Mouse (Mus musculus) liver, embryonic 13.5 days (tissue): Measurements from ENCODE around the gene Uvrag. TPM values are rescaled to one million over a fixed set of nuclear protein-coding genes. Genes with fewer than 3 reads are reported as not detected.

Experiments
- ATAC-seq: fragments of 200-750 bp; cut with Nextera tagmentation; 2 replicates; pipeline ENCODE4 v1.8.0; 2017; ENCODE audit warnings: low read depth, mild to moderate bottlenecking, moderate number of reproducible peaks, moderate library complexity
- DNase-seq: peaks from one replicate; pipeline ENCODE4 v3.0.0; 2022
- H3K27ac ChIP-seq: fragments of 300-500 bp; sonication (generic); 2 replicates; pipeline ENCODE4 v1.5.1; 2015; ENCODE audit warnings: moderate library complexity, mild to moderate bottlenecking, inconsistent platforms
- H3K27me3 ChIP-seq: fragments of 300-500 bp; sonication (generic); 2 replicates; pipeline ENCODE4 v1.6.1; 2015; ENCODE audit warnings: mild to moderate bottlenecking, inconsistent platforms
- H3K36me3 ChIP-seq: fragments of 300-500 bp; sonication (generic); 2 replicates; pipeline ENCODE4 v1.6.1; 2015; ENCODE audit warnings: mild to moderate bottlenecking, inconsistent platforms
- H3K4me1 ChIP-seq: fragments of 300-500 bp; sonication (generic); replicated peaks from 2 replicates; pipeline ENCODE4 v1.6.1; 2015; ENCODE audit warnings: inconsistent platforms
- H3K4me2 ChIP-seq: fragments of 300-500 bp; sonication (generic); 2 replicates; pipeline ENCODE4 v1.6.1; 2015; ENCODE audit warnings: inconsistent platforms, mild to moderate bottlenecking, moderate library complexity
- H3K4me3 ChIP-seq: fragments of 300-500 bp; sonication (generic); replicated peaks from 2 replicates; pipeline ENCODE4 v1.5.1; 2015; ENCODE audit warnings: mild to moderate bottlenecking, inconsistent platforms
- H3K9ac ChIP-seq: fragments of 300-500 bp; sonication (generic); 2 replicates; pipeline ENCODE4 v1.6.1; 2015; ENCODE audit warnings: mild to moderate bottlenecking, inconsistent platforms
- H3K9me3 ChIP-seq: fragments of 300-500 bp; sonication (generic); replicated peaks from 2 replicates; pipeline ENCODE4 v1.6.1; 2016; ENCODE audit warnings: inconsistent platforms
- WGBS: fragments of 180-500 bp; shearing (Covaris S2); methylation state at CpG from one replicate; pipeline ENCODE4 v1.1.7; 2015; ENCODE audit not compliant: insufficient replicate concordance; 5-methylcytosine and 5-hydroxymethylcytosine counted together
- polyA plus RNA-seq: library from polyadenylated mRNA; unstranded; fragments of >200 nt; fragmentation: Nextera tagmentation; extraction: Ambion mirVana; gene quantifications from 2 replicates; pipeline ENCODE4 v1.2.1, GENCODE M21; 2015

Uvrag gene
- polyA plus RNA-seq, 1 experiment from 2014 or later = 8.9 TPM

GRCm38 (mm10) chr7:99036284-99036683 is 104.7 kb downstream of the Uvrag start:
- DNase-seq (no peak), ATAC-seq (no peak)
- no peaks in the 10 kb centered on the region for H3K4me1 ChIP-seq
- H3K4me3 ChIP-seq = no peak overlapping the region
- H3K9ac ChIP-seq = no peak overlapping the region
- no peak overlapping the region for H3K4me2 ChIP-seq
- peaks cover 7% of the 10 kb centered on the region for H3K36me3 ChIP-seq
- 79% methylated on average over 8 of the region's 8 CpGs for WGBS
- H3K27me3 ChIP-seq = no peaks in the 10 kb centered on the region
- H3K9me3 ChIP-seq = no peaks in the 10 kb centered on the region
- no peak overlapping the region for H3K27ac ChIP-seq

DNA sequence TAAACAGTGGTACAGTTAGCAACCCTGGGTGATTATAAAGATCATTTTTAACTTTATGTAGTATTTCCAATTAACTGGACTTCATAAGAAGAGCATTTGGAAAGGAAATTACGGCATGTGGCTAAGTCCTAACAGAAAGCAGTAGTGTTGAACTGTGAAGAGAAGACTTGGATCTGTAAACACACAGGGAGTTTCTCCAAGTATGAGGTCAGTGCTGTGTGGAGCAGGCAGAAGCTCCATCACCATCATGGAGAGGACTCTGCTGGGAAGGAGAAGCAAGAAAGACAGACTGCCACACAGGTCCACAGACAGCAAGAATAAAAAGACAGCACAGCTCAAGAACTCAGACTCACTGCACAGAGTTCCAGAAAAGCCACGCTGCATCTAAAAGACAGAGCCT is 106.0 kb downstream of the Uvrag start:
- Histone ChIP-seq H3K27me3 (no peaks in the 10 kb centered on the region), H3K4me2 (no peak overlapping the region), H3K9me3 (no peaks in the 10 kb centered on the region), H3K4me1 (no peaks in the 10 kb centered on the region), H3K9ac (no peak overlapping the region), H3K27ac (no peak overlapping the region), H3K4me3 (no peak overlapping the region), H3K36me3 (peaks cover 7% of the 10 kb centered on the region)
- 79% methylated on average over 2 of the region's 2 CpGs for WGBS
- DNase-seq (no peak), ATAC-seq (no peak)

GRCm38 (mm10) chr7:99033838-99034237 is 107.1 kb downstream of the Uvrag start:
- Histone ChIP-seq H3K4me2 (no peak overlapping the region), H3K9ac (no peak overlapping the region), H3K36me3 (peaks cover 7% of the 10 kb centered on the region), H3K27me3 (no peaks in the 10 kb centered on the region), H3K4me3 (no peak overlapping the region), H3K9me3 (no peaks in the 10 kb centered on the region), H3K27ac (no peak overlapping the region), H3K4me1 (0 out of 2 replicates have a peak, but pooled peaks cover under 1% of the 10 kb centered on the region)
- WGBS = 79% methylated on average over 5 of the region's 5 CpGs
- no peak for ATAC-seq
- no peak for DNase-seq

DNA sequence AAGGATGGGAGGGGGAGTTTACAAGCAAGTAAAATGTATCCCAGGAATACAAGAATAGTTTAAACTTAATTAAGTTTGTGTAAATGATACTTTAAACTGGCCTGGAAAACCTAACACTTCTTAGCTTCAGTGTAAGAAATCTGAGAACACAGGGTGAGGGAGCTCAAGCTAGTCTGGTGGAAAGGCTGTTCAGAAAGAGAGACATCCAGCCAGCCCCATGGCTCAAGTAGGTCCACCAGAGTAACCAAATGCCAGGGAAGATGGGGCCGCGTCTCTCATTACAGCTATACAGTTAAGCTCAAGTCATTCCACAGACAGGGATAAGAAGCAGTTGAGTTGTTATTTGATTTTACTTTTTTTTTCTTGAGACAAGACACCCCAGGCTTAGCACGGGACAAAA is 107.6 kb downstream of the Uvrag start:
- DNase-seq (no peak), ATAC-seq (no peak)
- Histone ChIP-seq H3K4me1 (0 out of 2 replicates have a peak, but pooled peaks cover 3% of the 10 kb centered on the region), H3K27me3 (no peaks in the 10 kb centered on the region), H3K36me3 (peaks cover 7% of the 10 kb centered on the region), H3K9me3 (no peaks in the 10 kb centered on the region), H3K9ac (no peak overlapping the region), H3K4me2 (no peak overlapping the region), H3K4me3 (no peak overlapping the region), H3K27ac (no peak overlapping the region)
- 82% methylated on average over 3 of the region's 3 CpGs for WGBS

GRCm38 (mm10) chr7:99032051-99032450 is 108.9 kb downstream of the Uvrag start:
- no peak overlapping the region for H3K9ac ChIP-seq
- H3K4me3 ChIP-seq = no peak overlapping the region
- DNase-seq = no peak
- ATAC-seq = no peak
- peaks cover 7% of the 10 kb centered on the region for H3K36me3 ChIP-seq
- no peaks in the 10 kb centered on the region for H3K27me3 ChIP-seq
- H3K4me2 ChIP-seq = no peak overlapping the region
- no peaks in the 10 kb centered on the region for H3K9me3 ChIP-seq
- 82% methylated on average over 8 of the region's 8 CpGs for WGBS
- H3K27ac ChIP-seq = no peak overlapping the region
- H3K4me1 ChIP-seq = 0 out of 2 replicates have a peak, but pooled peaks cover 3% of the 10 kb centered on the region

DNA sequence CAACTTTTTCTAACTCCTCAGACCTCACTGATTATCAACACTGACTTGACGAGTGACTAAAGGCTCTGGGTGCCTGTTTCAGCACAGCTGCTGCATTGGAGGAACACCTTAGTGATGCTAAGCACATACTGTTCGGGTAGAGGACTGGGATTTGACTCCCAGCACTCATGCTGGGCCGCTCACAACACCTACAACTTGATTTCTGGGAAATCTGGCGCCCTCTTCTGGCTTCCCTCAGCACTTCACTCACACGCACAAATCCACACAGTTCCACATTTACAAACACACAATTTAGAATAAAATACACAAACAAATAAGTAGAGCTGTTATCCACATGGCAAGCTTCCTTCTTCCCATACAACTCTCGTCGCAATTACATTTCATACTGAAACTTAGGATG is 112.8 kb downstream of the Uvrag start:
- Histone ChIP-seq H3K9ac (no peak overlapping the region), H3K9me3 (no peaks in the 10 kb centered on the region), H3K4me3 (no peak overlapping the region), H3K4me2 (no peak overlapping the region), H3K36me3 (peaks cover 7% of the 10 kb centered on the region), H3K27me3 (no peaks in the 10 kb centered on the region), H3K4me1 (0 out of 2 replicates have a peak, but pooled peaks cover 3% of the 10 kb centered on the region), H3K27ac (no peak overlapping the region)
- WGBS = 77% methylated on average over 7 of the region's 7 CpGs
- DNase-seq (no peak), ATAC-seq (no peak)

DNA sequence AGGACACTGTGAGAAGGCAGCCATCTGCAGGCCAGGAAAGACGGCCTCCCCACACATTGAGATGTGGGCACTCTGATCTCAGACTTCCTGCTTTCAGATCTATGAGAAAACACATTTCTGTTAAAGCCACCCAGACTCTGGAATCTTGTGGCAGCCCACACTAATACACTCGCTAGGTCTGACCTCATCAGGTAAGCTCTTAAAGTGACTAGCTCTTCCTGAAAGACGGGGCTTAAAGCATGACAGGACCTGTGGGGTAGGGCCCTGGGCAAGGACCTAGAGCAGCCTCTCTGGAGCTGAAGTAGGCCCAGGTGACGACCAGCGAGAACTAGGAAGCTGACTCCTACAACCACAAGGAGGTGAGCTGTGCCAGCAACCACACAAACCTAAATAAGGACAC is 113.8 kb downstream of the Uvrag start:
- ATAC-seq (no peak), DNase-seq (no peak)
- Histone ChIP-seq H3K36me3 (peaks cover 2% of the 10 kb centered on the region), H3K27me3 (no peaks in the 10 kb centered on the region), H3K4me1 (0 out of 2 replicates have a peak, but pooled peaks cover 3% of the 10 kb centered on the region), H3K9me3 (no peaks in the 10 kb centered on the region), H3K4me2 (no peak overlapping the region), H3K9ac (no peak overlapping the region), H3K27ac (no peak overlapping the region), H3K4me3 (no peak overlapping the region)
- 65% methylated on average over 5 of the region's 5 CpGs for WGBS

DNA sequence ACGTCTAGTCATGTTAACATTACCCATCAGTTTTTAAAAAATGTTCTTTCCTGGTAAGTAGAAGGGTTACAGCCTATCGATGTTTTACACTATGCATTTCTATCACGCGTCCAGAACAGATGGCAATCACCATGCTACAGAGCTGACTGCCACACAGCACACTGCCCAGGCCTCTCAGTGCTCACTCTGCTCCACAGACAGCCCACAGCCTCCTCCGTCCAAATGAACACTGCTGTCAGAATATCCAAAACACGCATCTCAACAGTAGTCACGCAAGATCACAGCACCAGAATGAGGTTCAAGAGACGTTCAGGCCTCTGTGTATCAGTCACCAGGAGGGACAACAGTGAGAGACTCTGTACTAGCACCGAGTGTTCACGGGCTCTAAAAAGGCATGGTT is 115.0 kb downstream of the Uvrag start:
- DNase-seq (no peak), ATAC-seq (no peak)
- Histone ChIP-seq H3K4me1 (peaks cover 10% of the 10 kb centered on the region; the same call in 1 of the 2 replicates), H3K9me3 (no peaks in the 10 kb centered on the region), H3K27me3 (no peaks in the 10 kb centered on the region), H3K36me3 (no peaks in the 10 kb centered on the region), H3K27ac (no peak overlapping the region), H3K4me2 (no peak overlapping the region), H3K4me3 (no peak overlapping the region), H3K9ac (no peak overlapping the region)
- WGBS = 77% methylated on average over 10 of the region's 10 CpGs

DNA sequence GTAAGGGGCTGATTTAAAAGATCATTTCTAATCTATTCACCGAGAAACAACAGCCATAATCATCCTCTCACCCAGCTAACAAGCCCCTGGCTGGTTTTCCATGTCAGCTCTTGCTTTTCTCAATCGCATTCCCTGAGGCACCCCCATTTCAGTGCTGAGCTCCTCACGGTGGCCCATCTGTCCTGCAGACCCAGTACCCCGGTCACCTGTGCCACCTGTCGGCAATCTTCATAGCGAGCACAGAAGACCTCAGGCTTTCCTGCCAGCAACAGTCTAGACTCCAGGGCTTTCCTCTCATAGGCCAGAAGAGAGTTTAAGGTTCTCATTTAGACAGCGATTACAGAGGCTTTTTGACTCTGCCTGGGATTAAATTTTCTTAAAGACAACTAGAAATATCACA is 115.7 kb downstream of the Uvrag start:
- Histone ChIP-seq H3K9ac (no peak overlapping the region), H3K4me3 (no peak overlapping the region), H3K36me3 (no peaks in the 10 kb centered on the region), H3K4me2 (no peak overlapping the region), H3K27ac (no peak overlapping the region), H3K4me1 (peaks cover 13% of the 10 kb centered on the region; the same call in 1 of the 2 replicates), H3K27me3 (no peaks in the 10 kb centered on the region), H3K9me3 (no peaks in the 10 kb centered on the region)
- 76% methylated on average over 7 of the region's 7 CpGs for WGBS
- DNase-seq (no peak), ATAC-seq (no peak)

DNA sequence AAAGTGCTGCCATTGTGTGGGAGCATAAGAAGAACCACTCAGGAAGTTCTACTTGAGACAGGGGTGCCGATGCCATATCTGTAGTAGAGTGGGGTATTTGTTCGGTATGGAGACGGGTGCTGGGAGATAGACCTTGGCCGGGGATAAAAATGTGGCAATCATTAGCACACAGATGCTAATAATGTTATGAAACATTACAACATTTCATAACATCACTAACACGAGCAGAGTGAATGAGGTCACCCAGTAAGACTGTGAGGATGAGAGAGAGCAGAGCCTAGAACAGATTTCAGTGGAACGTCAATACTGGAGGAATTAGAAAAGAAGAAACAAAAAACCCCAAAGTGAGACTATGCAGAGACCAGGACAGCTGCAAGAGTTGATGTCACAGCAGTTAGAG is 116.2 kb downstream of the Uvrag start:
- Histone ChIP-seq H3K9ac (no peak overlapping the region), H3K27me3 (no peaks in the 10 kb centered on the region), H3K27ac (no peak overlapping the region), H3K4me1 (peaks cover 13% of the 10 kb centered on the region; the same call in 1 of the 2 replicates), H3K4me2 (no peak overlapping the region), H3K36me3 (no peaks in the 10 kb centered on the region), H3K4me3 (no peak overlapping the region), H3K9me3 (no peaks in the 10 kb centered on the region)
- WGBS = 82% methylated on average over 6 of the region's 6 CpGs
- ATAC-seq (no peak), DNase-seq (no peak)

GRCm38 (mm10) chr7:99023931-99024330 is 117.0 kb downstream of the Uvrag start:
- Histone ChIP-seq H3K9me3 (no peaks in the 10 kb centered on the region), H3K4me3 (no peak overlapping the region), H3K27me3 (no peaks in the 10 kb centered on the region), H3K4me1 (peaks cover 13% of the 10 kb centered on the region; the same call in 1 of the 2 replicates), H3K4me2 (no peak overlapping the region), H3K9ac (no peak overlapping the region), H3K27ac (no peak overlapping the region), H3K36me3 (no peaks in the 10 kb centered on the region)
- DNase-seq (no peak), ATAC-seq (no peak)
- WGBS = 77% methylated on average over 3 of the region's 3 CpGs

DNA sequence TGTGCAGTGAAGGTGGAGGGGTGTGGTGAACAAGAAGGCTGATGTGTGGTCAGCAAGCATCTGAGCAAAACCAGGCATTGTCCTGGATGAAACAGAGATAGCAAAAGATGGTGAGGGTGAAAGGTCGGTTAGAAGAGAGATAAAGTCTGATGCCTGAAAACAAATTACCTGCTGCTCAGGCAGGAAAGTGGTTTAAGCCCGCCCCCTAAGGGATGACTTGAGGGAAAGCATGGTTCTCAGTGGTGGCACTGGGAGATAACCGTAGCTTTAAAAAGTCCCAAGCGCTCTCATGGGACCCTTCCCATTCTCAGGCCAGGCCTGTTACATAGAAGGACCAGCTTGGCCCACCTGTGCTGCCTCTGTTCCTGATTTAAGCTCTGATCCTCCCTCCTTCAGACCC is 119.7 kb downstream of the Uvrag start:
- Histone ChIP-seq H3K9me3 (no peaks in the 10 kb centered on the region), H3K36me3 (no peaks in the 10 kb centered on the region), H3K27me3 (no peaks in the 10 kb centered on the region), H3K4me2 (no peak overlapping the region), H3K9ac (no peak overlapping the region), H3K27ac (no peak overlapping the region), H3K4me3 (no peak overlapping the region), H3K4me1 (peaks cover 16% of the 10 kb centered on the region; the same call in 1 of the 2 replicates)
- no peak for DNase-seq
- ATAC-seq = no peak
- 47% methylated on average over 4 of the region's 4 CpGs for WGBS
